Mouse (Mus musculus): ENCODE data around the gene Vmn1r111.
"Not testable (repeated sequence)": the region's sequence is repeated elsewhere in the genome, so short reads cannot be mapped to it uniquely, and the experiment has no call there.

- not testable (repeated sequence) for TF ChIP-seq POLR2A (IDR thresholded peaks at IDR 0.05; ENCODE audit: low read depth, low read length); CTCF (IDR thresholded peaks at IDR 0.05; ENCODE audit: extremely low read depth, insufficient read length, insufficient replicate concordance, low read depth, low read length)
Observed at GRCm38 (mm10) chr7:20730524-20730923, 27.5 kb upstream of the Vmn1r111 start, which contains the start of gene Gm10668.

All from small intestine, adult 2 months (tissue).